Mouse (Mus musculus): ENCODE results near the gene Gpr152. TPM values are rescaled to one million over a fixed set of nuclear protein-coding genes. Genes with fewer than 3 reads are reported as not detected.

Gene Gpr152
- total and polyA plus RNA-seq, 2 experiments from 2014 or later: 0.19 TPM; not detected in 1

DNA sequence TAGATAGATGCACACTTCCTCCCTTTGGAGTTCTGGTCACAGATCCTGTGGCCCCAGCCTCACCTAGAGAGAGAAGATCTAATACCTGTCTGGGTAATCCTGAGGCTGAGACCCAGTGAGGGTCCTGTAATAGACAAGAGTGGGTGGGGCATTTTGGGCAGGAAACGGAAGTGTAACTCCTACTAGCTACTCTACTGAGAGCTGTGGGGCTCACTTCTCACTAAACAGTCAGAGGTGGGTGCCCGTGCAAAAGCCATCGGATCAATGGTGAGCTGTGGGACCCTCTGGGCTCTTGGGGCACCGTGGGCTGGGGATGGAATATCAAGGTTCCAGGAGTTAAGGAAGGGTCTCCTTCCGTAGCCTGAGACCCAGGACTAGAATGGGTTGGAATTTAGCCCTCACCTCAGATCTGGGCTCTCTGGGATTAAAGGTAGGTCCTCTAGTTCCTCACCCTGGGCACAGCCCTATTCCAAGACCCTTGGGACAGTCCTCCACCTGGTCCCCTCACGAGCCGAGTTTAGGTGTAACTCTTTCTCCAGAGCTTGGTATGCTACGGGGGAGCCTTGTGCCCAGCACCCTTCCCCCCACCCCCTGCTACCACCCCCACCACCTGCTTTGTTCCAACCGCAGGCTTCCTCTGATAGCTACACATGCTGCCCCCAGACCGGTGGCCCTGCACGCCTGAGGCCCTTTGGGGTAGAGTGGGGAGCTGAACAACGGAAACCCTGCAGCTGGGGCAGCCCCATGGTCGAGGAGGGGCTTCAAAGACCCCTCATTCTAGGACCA, 15.0 kb downstream of the Gpr152 start:
- no peak overlapping the region for H3K27ac ChIP-seq (ENCODE audit: low read depth, low read length)
- no peaks in the 10 kb centered on the region for H3K4me1 ChIP-seq (ENCODE audit: insufficient read depth)
- ATAC-seq (no peak), DNase-seq (no peak)
- H3K9ac ChIP-seq: no peak overlapping the region
- H3K4me3 ChIP-seq (ENCODE audit: low read depth, low read length): no peak overlapping the region
- H3K27me3 ChIP-seq (ENCODE audit: insufficient read depth, low read length): no peaks in the 10 kb centered on the region
- no peak overlapping the region for H3K4me2 ChIP-seq (ENCODE audit: low read depth)
- WGBS: 78% methylated on average over 13 of the region's 13 CpGs
- no peaks in the 10 kb centered on the region for H3K9me3 ChIP-seq (ENCODE audit: low read length)
- H3K36me3 ChIP-seq (ENCODE audit: insufficient read depth): peaks cover 56% of the 10 kb centered on the region
- no peak for TF ChIP-seq CTCF (IDR thresholded peaks at IDR 0.05; ENCODE audit: low read depth)

DNA sequence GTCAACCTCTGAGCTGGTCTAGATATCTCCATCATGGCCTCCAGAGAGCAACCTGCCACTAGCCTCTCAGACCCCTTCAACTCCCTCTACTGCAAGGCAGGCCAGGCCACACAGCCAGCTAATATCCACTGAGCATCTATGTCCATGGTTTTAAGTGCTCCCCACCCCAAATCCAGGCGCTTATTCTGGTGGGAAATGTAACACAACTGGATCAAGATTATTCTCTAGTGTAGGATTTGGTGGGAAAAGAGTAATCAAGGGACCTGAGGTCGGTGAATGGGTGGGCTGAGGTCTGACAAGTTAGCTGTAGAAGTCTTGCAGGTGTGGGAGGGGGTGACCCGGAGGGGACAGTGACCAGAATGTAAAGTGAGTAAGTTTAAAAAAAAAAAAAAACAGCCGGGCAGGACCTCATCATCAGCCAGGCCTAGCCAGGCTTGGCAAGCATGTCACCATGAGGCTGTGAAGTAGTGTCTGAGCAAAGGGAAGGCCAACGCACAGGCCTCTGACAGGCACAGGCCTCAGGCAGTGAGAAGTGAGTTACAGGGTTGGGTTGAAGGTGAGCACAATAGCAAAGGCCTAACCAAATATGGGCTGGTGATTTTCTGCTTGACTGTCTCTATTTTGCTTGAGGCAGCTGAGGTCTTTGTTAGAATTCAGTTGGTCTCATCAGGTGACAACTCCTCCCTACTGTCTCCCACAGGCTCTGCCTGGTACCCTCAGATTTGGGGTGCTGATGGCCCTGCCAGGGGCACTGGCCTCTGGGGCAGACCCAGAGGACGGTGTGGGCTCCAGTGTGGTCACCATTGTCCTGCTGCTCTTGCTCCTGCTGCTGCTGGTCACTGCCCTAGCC, 15.9 kb downstream of the Gpr152 start:
- WGBS: 66% methylated on average over 6 of the region's 6 CpGs
- TF ChIP-seq CTCF (IDR thresholded peaks at IDR 0.05; ENCODE audit: low read depth): no peak
- ATAC-seq (no peak), DNase-seq (no peak)
- H3K27ac ChIP-seq (ENCODE audit: low read depth, low read length): no peak overlapping the region
- H3K9ac ChIP-seq: no peak overlapping the region
- H3K9me3 ChIP-seq (ENCODE audit: low read length): no peaks in the 10 kb centered on the region
- H3K4me2 ChIP-seq (ENCODE audit: low read depth): no peak overlapping the region
- no peak overlapping the region for H3K4me3 ChIP-seq (ENCODE audit: low read depth, low read length)
- H3K27me3 ChIP-seq (ENCODE audit: insufficient read depth, low read length): no peaks in the 10 kb centered on the region
- no peaks in the 10 kb centered on the region for H3K4me1 ChIP-seq (ENCODE audit: insufficient read depth)
- peaks cover 55% of the 10 kb centered on the region for H3K36me3 ChIP-seq (ENCODE audit: insufficient read depth)

DNA sequence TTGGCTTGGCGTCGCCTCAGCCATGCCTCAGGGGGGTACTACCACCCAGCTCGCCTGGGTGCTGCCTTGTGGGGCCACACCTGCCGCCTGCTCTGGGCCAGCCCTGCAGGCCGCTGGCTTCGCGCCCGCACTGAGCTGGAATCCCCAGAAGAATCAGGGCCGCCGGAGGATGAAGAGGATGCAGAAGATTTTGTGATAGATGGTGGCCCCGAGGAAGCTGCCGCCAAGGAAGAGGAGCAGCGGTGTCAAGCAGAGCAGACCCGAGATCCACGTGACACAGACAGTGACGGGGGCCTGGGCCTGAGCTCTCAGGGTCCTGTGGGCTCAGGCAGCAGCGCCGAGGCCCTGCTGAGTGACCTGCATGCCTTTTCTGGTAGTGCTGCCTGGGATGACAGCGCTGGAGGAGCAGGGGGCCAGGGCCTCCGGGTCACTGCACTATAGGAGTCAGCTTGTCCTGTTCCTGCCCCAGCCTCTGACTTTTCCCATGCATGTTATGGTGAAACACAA, 16.5 kb downstream of the Gpr152 start:
- no peak for DNase-seq
- WGBS: 67% methylated on average over 20 of the region's 20 CpGs
- Histone ChIP-seq H3K4me2 (ENCODE audit: low read depth) (no peak overlapping the region), H3K4me1 (ENCODE audit: insufficient read depth) (no peaks in the 10 kb centered on the region), H3K27me3 (ENCODE audit: insufficient read depth, low read length) (no peaks in the 10 kb centered on the region), H3K9ac (no peak overlapping the region), H3K36me3 (ENCODE audit: insufficient read depth) (peaks cover 54% of the 10 kb centered on the region), H3K9me3 (ENCODE audit: low read length) (no peaks in the 10 kb centered on the region), H3K27ac (ENCODE audit: low read depth, low read length) (no peak overlapping the region), H3K4me3 (ENCODE audit: low read depth, low read length) (no peak overlapping the region)
- no peak for TF ChIP-seq CTCF (IDR thresholded peaks at IDR 0.05; ENCODE audit: low read depth)
- no peak for ATAC-seq

DNA sequence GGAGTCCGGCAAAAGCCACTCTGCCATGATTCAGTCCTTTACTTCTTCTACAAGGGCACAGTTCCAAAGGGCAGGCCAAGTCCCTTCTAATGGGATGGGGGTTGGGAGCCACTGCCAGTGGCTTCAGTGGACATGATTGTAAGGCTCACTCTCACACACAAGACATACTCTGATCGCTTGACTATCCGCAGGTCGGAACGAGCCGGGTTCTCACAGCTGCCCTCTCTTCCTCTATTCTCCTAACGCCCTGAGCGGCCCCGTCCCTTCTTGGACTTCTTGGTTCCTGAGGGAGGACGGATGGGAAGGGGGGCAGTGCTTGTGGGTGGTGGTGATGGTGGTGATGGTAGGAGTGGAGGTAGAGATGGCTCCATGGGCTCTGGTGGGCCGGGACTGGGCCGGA, 17.2 kb downstream of the Gpr152 start:
- H3K9ac ChIP-seq: no peak overlapping the region
- H3K4me2 ChIP-seq (ENCODE audit: low read depth): no peak overlapping the region
- no peak overlapping the region for H3K4me3 ChIP-seq (ENCODE audit: low read depth, low read length)
- DNase-seq: no peak
- no peaks in the 10 kb centered on the region for H3K27me3 ChIP-seq (ENCODE audit: insufficient read depth, low read length)
- no peaks in the 10 kb centered on the region for H3K4me1 ChIP-seq (ENCODE audit: insufficient read depth)
- no peaks in the 10 kb centered on the region for H3K9me3 ChIP-seq (ENCODE audit: low read length)
- no peak for TF ChIP-seq CTCF (IDR thresholded peaks at IDR 0.05; ENCODE audit: low read depth)
- no peak overlapping the region for H3K27ac ChIP-seq (ENCODE audit: low read depth, low read length)
- peaks cover 61% of the 10 kb centered on the region for H3K36me3 ChIP-seq (ENCODE audit: insufficient read depth)
- ATAC-seq: no peak
- WGBS: 89% methylated on average over 12 of the region's 12 CpGs

DNA sequence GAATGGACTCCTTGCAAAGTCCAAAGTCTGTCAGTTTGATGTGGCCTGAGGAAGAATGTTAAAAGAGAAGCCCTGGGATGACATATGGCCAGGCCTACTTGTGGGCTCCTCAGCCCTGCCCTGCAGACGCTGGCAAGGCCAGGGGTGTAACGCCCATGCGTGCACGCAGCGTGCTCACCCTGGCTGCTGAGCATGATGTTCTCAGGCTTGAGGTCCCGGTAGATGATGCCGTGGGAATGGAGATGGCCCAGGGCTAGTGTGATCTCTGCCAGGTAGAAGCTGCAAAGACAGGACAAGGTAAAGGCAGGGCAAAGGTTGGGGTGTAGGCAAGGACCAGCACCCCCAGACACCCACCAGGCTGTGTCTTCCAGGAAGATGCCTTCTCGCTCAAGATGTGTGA, 19.5 kb downstream of the Gpr152 start:
- ATAC-seq (no peak), DNase-seq (no peak)
- no peak for TF ChIP-seq CTCF (IDR thresholded peaks at IDR 0.05; ENCODE audit: low read depth)
- H3K4me1 ChIP-seq (ENCODE audit: insufficient read depth): peaks cover 11% of the 10 kb centered on the region
- no peak overlapping the region for H3K4me3 ChIP-seq (ENCODE audit: low read depth, low read length)
- H3K9ac ChIP-seq: no peak overlapping the region
- no peak overlapping the region for H3K4me2 ChIP-seq (ENCODE audit: low read depth)
- no peak overlapping the region for H3K27ac ChIP-seq (ENCODE audit: low read depth, low read length)
- no peaks in the 10 kb centered on the region for H3K27me3 ChIP-seq (ENCODE audit: insufficient read depth, low read length)
- no peaks in the 10 kb centered on the region for H3K9me3 ChIP-seq (ENCODE audit: low read length)
- peaks cover 55% of the 10 kb centered on the region for H3K36me3 ChIP-seq (ENCODE audit: insufficient read depth)
- WGBS: 96% methylated on average over 8 of the region's 8 CpGs

DNA sequence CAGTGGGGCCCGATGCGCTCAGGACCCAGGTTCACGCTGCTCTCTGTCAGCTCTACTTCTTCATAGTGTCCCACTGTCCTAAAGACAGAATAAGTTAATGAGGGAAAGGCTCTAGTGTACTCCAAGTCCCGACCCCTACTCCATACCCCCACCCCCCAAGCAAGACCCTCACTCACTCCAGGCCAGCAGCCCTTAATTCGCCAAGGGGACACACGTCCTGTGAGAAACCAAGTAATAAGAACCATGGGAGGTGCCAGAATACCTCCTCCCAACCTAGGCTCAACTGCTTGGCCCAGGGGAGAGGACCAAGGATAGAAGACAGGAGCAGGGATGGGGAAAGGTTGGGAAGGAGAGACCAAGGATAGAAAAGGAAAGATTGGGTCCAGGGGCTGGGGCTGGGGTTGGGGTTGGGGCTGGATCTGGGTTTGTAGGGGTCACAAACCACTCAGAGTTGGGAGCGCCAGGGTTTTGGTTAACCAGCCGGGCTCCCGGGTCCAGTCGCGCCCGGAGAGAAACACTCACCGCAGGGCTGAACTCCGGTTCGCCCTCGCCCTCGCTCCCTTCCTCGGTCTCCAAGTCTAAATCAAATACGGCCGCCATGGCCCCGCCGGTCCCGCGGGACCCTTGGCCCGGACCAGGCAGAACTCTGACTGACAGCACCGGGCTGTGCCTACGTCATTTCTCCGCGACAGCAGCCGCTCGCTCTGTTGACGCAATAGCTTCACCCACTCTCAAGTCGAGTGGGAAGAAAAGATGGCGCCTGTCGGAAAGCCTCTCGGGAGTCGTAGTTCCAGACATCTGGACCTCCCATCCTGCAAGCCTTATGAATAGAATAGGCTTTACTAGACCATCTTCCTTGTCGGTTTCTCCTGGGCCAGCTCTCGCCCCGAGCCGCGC, 23.3 kb downstream of the Gpr152 start, which contains the start of gene Rps6kb2:
Gene Rps6kb2 (minus strand): TSS at position 709 of the 897 bp plus-strand sequence.
- Histone ChIP-seq H3K4me2 (ENCODE audit: low read depth) (peak within 1 kb of the TSS; percentile 96), H3K36me3 (ENCODE audit: insufficient read depth) (peaks cover 33% of the 10 kb centered on the region), H3K4me1 (ENCODE audit: insufficient read depth) (peaks cover 11% of the 10 kb centered on the region), H3K9ac (peak within 1 kb of the TSS; percentile 71), H3K4me3 (ENCODE audit: low read depth, low read length) (peak within 1 kb of the TSS; percentile 57), H3K27me3 (ENCODE audit: insufficient read depth, low read length) (no peaks in the 10 kb centered on the region), H3K9me3 (ENCODE audit: low read length) (no peaks in the 10 kb centered on the region), H3K27ac (ENCODE audit: low read depth, low read length) (peak within 1 kb of the TSS; percentile 84)
- 8% methylated on average over 42 of the region's 42 CpGs for WGBS
- TF ChIP-seq CTCF (IDR thresholded peaks at IDR 0.05; ENCODE audit: low read depth): no peak
- ATAC-seq (peak; percentile 97), DNase-seq (peak; percentile 98)

Data from forebrain, postnatal 0 days (tissue).